Comparison of ENCODE assay signal across 11 mouse cellular contexts in genomic region chr19:14588221-14589123, GRCm38 (mm10). TPM values are rescaled to one million over a fixed set of nuclear protein-coding genes. Genes with fewer than 3 reads are reported as not detected.
DNase-seq lines count a peak whose midpoint lies in the region; ATAC-seq and TF ChIP-seq lines count a peak whose summit lies in the region.
"Had no signal": no experiment of that assay in that cellular context is flagged by ENCODE, and none has a peak within 500 bp of the region (broad histone marks: within the 10 kb centered on the region; RNA-seq: fewer than 3 reads in every experiment).

No protein-coding gene starts in this region.

- no peaks in the 10 kb centered on the region for H3K9me3 ChIP-seq in lung, embryonic 15.5 days
- H3K9me3 ChIP-seq: G1E had no signal

- peaks cover 10% of the 10 kb centered on the region; the same call in 1 of the 2 replicates for H3K36me3 ChIP-seq in lung, embryonic 15.5 days
- H3K36me3 ChIP-seq in kidney, adult 2 months (ENCODE audit: control insufficient read depth, insufficient read depth, low read length) = no peaks in the 10 kb centered on the region

- ATAC-seq in lung, embryonic 15.5 days (ENCODE audit: borderline replicate concordance, extremely low read depth, low FRiP score, low TSS enrichment) = peak; percentile 75; the same call in 1 of the 2 replicates
- no peak for ATAC-seq in monocyte, adult 5-6 weeks (replicated peaks; ENCODE audit: insufficient number of reproducible peaks, low FRiP score, low TSS enrichment, poor library complexity, severe bottlenecking)

- H3K27ac ChIP-seq in lung, embryonic 15.5 days = peak overlapping the region; percentile 69
- peak overlapping the region; percentile 21; the same call in 1 of the 2 replicates for H3K27ac ChIP-seq in kidney, adult 2 months (ENCODE audit: insufficient read depth, low read depth, low read length)

- no peak for TF ChIP-seq CTCF in lung, adult 2 months (IDR thresholded peaks at IDR 0.05; ENCODE audit: insufficient read depth, low read length)
- TF ChIP-seq CTCF in kidney, adult 2 months (conservative IDR thresholded peaks at IDR 0.05; ENCODE audit: insufficient read depth, insufficient read length, low read depth, low read length) = no peak

- H3K9ac ChIP-seq in lung, embryonic 15.5 days = no peak overlapping the region

- H3K4me2 ChIP-seq in lung, embryonic 15.5 days = no peak overlapping the region
- H3K4me2 ChIP-seq: heart, embryonic 11.5 days had no signal

- no peaks in the 10 kb centered on the region for H3K27me3 ChIP-seq in lung, embryonic 15.5 days
- no peaks in the 10 kb centered on the region for H3K27me3 ChIP-seq in kidney, adult 2 months (replicated peaks; ENCODE audit: control insufficient read depth, insufficient read depth, low read length)

- no peak overlapping the region for H3K4me3 ChIP-seq in lung, embryonic 15.5 days
- H3K4me3 ChIP-seq in lung, adult 2 months (replicated peaks; ENCODE audit: extremely low read depth, low read depth, low read length) = no peak overlapping the region
- no peak overlapping the region for H3K4me3 ChIP-seq in kidney, adult 2 months (ENCODE audit: insufficient read depth, low read depth, low read length)
- H3K4me3 ChIP-seq: myocyte had no signal

- TF ChIP-seq POLR2A in lung, adult 2 months (IDR thresholded peaks at IDR 0.05; ENCODE audit: borderline replicate concordance, extremely low read depth, low read depth, low read length) = no peak
- TF ChIP-seq POLR2A in kidney, adult 2 months (IDR thresholded peaks at IDR 0.05; ENCODE audit: low read depth, low read length) = no peak

- WGBS in lung, embryonic 15.5 days = 13% methylated on average over 3 of the region's 3 CpGs
- WGBS in lung, adult 2 months = 32% methylated on average over 3 of the region's 3 CpGs
- 28% methylated on average over 3 of the region's 3 CpGs for WGBS in kidney, adult 2 months

- DNase-seq in lung, adult 2 months = no peak
- peak; percentile 37 for DNase-seq in embryo, embryonic 10 days (ENCODE audit: low spot score)
- DNase-seq in kidney, adult 2 months = peak; percentile 75
- peak; percentile 29 to 37 for DNase-seq in natural killer cell, adult 2 months (ENCODE audit: low spot score in 2 of 2)
- no peak for DNase-seq in cerebellum, postnatal 36 days
- DNase-seq in layer of hippocampus, adult 9-10 months (ENCODE audit: low spot score) = no peak

- H3K4me1 ChIP-seq in lung, embryonic 15.5 days = peaks cover 39% of the 10 kb centered on the region
- H3K4me1 ChIP-seq in lung, adult 2 months (ENCODE audit: control insufficient read depth, insufficient read depth, low read length) = peaks cover 21% of the 10 kb centered on the region
- peaks cover 14% of the 10 kb centered on the region; the same call in 1 of the 2 replicates for H3K4me1 ChIP-seq in kidney, adult 2 months (ENCODE audit: control insufficient read depth, insufficient read depth, low read length)

RNA-seq across cellular contexts. Expression of gene Tle4, which starts 9.4 kb away (rescaled TPM):
- 13.5 and 14.3 TPM in 2 replicates for polyA plus RNA-seq in lung, embryonic 15.5 days (2015; fragmentation: Nextera tagmentation; extraction: Ambion mirVana)
- 13.2 and 16.0 TPM in 2 replicates for polyA plus RNA-seq in lung, adult 2 months (2012; rRNA removed)
- 10.4 and 10.5 TPM in 2 replicates for polyA plus RNA-seq in kidney, adult 2 months (2012; rRNA removed)
- total RNA-seq in monocyte, adult 5-6 weeks (2017) = 35.3 to 55.7 TPM (median 35.6 TPM) in 3 replicates

Comparison
In these comparisons a context has a peak if more than half of its experiments do, and no peak if none do; other contexts are left out.
1. DNase-seq: peak in embryo, embryonic 10 days (single experiment), kidney, adult 2 months (single experiment) and natural killer cell, adult 2 months (2 of 2); none in lung, adult 2 months (single experiment), cerebellum, postnatal 36 days (0 of 2) and layer of hippocampus, adult 9-10 months (single experiment).